Mouse (Mus musculus) activated CD4-positive, CD25-positive, alpha-beta regulatory T cell, adult 4 months (primary cell): ENCODE measurements around the gene Gm20388. TPM values are rescaled to one million over a fixed set of nuclear protein-coding genes. Genes with fewer than 3 reads are reported as not detected.

Source experiments
- ATAC-seq: one replicate; pipeline ENCODE4 v1.8.0; 2017
- polyA plus RNA-seq, 2 experiments: library from polyadenylated mRNA; unstranded; fragments of 100-300 nt; shearing (Covaris generic); gene quantifications; one replicate each; pipeline ENCODE4 v1.2.1; 2017

The Gm20388 gene
- polyA plus RNA-seq, 2 experiments from 2014 or later: 9.9 to 12.3 TPM

GRCm38 (mm10) chr8:122160165-122160564 is 2249.5 kb downstream of the Gm20388 start:
- ATAC-seq: no peak

DNA sequence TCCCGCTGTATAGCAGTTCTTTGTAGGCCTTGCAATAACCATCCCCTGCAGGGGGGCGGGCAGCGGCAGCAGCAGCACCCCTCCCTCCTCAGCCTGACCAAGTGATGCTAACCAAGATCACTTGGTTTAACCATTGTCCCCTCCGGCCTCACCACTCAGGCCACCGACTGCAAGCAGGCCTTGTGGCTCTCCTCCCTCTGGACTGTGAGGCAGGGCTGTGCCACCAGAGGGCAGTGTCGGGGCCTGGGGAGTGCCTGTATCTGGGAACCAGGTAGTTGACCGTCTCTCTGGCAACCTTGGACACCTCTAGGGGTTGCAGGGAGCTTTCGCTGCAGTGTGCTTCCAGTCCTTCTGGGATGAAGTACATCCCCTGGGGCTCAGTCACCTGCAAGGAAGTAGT is 2252.4 kb downstream of the Gm20388 start:
- ATAC-seq: no peak

DNA sequence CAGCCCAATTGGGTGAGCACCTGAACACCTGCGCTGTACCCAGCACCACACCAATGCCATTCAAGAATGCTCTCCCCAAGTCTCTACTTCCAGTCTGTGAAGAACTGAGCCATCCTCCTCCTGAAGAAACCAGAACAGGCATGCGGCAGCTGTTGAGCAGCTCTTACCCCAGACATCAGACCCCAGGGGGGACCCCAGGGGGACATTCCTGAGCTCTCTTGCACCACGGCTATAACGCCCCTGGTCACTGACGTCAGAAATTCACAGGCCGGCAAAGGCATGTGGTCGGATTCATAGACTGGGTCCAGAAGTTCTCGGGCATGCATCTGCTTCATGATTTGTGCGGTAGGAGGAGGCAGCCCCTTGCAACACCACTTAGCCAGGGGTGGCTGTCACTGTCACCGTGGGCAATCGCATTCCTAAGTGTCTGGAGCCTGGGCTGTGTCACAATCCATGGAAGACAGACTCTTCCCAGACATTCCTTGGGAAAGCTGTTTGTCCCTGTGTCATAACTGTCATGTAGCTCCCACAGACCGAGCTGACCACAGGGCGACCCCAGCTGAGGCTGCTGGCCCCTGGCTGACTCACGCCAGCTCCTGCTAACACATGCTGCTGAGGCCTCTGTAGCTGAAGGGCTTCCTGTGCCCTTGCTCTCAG is 2256.7 kb downstream of the Gm20388 start:
- ATAC-seq: no peak

GRCm38 (mm10) chr8:122169446-122169845 is 2258.8 kb downstream of the Gm20388 start:
- no peak for ATAC-seq

DNA sequence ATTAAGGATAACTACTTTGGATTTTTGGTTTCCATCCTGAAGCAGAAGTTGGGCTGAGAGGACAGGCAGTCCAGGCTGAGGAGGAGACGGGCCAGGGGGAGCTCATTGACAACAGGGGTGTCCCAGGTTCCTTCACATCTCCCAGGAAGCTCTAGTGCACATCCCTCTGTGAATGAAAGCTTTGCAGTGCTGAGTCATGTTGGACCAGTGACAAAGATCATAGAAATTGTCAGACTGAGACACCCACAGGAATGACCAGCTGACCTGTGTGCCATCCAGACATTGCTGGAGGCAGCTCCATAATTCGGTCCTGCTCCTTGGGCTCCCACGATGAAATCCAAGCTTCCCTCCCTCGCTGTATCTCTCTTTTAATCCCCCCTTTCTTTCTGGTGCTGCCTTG is 2261.2 kb downstream of the Gm20388 start:
- no peak for ATAC-seq

DNA sequence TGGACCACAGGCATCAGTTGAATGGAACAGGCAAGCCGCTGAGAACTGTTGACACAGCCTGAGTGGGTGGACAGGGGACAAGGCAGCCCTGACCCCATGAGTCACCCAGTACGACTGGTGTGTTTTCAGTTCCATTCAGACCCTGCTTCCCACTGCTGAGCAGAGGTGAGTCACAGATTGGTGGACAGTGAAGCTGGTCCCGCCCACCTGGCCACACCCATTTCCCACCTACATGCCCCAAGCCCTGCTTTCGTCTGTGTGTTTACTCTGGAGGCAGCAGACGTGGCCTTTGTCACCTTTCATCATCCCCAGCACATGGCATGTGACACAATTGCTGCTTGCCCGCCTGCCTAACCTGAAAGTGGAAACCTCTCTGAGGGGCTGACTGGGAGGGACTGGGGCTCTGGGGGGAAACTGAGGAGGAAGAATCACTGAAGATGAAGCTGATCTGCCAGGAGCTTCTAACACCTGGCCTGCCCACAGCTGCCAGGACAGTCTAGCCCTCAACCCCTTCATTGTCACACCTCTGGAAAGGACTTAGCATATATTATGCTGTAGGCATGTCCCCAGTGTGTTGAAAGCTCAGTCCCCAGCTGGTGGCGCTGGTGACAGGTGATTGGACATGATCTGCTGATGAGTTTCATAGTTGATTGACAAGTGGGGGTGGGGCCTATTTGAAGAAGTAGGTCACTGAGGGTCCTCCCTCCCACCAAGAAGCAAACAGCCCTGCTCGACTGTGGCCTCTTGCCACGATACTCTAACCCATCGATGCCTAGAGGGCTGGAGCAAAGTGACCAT is 2263.7 kb downstream of the Gm20388 start:
- no peak for ATAC-seq

DNA sequence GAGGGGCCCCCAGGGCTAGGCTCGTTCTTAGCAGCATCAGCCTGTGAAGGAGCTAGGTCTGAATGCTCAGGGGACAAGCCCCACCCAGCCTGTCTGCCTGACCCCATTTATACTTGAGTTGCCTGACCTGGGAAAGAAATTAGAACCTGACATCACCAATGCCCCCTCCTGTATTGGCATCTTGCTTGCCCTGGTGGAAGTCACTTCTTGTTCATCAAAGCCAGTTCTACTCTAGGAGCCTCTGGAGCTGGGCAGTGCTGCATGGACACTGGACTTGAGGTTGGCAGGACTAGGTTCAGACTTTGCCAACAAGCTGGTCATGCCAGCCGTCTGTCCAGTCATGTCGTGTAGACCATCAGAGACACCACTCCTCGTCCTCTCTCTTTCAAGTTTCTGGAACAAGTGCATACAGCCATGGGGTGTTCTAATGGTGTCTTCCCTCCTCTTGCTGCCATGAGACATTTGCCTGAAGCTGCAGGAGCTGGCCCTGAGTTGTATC is 2267.8 kb downstream of the Gm20388 start:
- ATAC-seq: no peak

DNA sequence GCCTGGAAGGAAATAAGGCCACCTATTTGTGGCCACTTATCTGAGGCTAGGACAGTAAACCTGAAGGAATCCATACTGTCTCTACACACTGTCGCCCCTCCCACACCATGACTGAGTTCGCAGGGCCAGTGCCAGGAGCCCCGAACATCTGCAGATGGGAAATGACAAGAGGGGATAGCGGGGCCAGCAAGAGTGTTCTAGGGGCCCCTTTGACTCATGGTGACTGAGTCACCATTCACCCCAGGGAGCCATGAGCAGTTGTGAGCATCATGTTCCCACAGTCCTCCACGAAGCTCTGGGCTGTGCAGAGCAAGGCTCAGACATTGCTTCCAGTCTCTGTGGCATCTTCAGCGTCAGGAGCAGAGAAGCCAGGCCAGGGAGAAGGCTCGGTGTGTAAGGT is 2268.7 kb downstream of the Gm20388 start:
- no peak for ATAC-seq

DNA sequence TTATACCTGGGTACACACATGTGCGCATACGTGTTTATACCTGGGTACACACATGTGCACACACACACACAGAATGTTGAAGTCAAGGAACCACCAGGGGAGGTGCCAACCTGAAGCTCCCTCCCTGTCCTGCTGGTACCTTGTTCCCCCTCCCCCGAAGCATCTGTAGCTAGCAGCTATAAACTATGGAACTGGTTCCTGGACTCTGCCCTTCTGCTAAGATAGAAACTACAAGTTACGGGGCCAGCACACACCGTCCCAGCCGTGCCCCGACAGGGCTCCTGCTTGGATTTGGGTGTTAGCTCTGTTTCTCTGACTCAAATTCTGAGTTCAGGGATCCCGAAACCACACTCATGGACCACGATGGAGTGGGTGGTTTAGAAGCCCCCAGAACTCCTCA is 2269.5 kb downstream of the Gm20388 start:
- no peak for ATAC-seq

DNA sequence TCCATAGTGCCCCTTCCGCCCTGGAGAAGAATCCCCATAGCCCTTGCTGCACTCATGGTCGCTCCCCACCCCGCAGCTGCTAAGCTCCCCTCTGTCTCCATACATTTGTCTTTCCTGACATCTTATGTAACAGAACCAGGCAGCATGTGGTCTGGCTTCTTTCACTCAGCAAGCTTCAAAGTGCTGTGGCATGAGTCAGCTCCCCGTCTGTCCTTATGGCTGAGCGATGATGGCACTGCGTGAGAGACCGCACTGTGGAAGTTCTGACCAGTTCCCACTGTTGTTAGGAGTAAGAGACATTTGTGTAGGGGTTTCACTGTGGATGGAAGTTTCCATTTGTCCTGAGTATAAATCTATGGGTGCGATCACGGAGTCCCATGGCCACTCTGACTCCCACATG is 2270.8 kb downstream of the Gm20388 start:
- no peak for ATAC-seq

GRCm38 (mm10) chr8:122181991-122182390 is 2271.3 kb downstream of the Gm20388 start:
- no peak for ATAC-seq

DNA sequence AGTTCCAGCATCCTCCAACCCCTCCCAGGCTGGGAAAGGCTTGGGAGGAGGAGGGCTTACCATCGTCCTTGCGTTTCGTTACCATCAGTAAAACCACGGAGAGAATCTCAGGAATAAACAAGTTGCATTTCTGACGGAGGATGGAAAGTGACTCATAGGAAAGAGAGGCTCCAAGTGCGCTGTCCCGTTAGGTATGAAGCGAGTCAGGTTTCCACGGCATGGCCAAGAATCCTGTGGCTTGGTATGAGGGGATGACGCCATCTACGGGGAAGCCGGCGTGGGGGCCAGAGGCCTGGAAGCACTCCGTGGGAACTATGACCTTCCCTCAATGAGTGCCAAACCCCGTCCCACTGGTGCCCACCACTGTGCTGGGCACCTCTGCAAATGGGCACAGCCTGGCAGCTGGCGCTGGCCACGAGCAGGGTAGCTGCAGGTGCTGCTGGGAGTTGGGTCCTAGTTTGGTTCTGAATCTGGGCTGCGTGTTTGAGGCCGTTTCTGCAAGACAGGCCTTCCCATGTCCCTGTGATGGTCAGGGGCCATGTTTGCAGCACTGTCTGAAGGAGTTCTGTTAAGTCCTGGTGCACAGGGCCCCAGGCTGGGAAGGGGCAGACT is 2275.8 kb downstream of the Gm20388 start:
- ATAC-seq: no peak

- ATAC-seq: no peak
These were observed 2276.6 kb downstream of the Gm20388 start for GRCm38 (mm10) chr8:122187271-122187670.

GRCm38 (mm10) chr8:122190349-122191053 is 2279.9 kb downstream of the Gm20388 start:
- no peak for ATAC-seq

GRCm38 (mm10) chr8:122191054-122191376 is 2280.4 kb downstream of the Gm20388 start:
- ATAC-seq: no peak

DNA sequence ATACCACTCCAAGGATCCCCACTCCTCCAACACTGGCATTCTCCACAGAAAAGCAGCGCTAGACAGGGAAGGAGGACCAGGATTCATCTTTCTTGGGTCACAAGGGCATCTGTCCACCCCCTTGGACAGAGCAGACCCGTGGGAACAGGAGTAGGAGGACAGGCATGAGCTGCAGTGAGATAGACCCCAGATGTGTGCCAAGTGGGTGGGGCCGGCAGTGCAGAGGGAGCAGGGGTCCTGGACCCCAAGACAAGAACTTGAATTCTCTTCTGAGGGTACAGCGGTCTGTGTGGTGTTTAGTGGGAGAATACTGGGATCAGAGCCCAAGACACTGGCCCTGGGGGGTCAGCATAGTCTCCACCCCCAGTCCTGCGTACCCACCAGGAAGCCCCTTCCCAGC is 2282.1 kb downstream of the Gm20388 start:
- ATAC-seq: no peak

GRCm38 (mm10) chr8:122193521-122193920 is 2282.9 kb downstream of the Gm20388 start:
- no peak for ATAC-seq

DNA sequence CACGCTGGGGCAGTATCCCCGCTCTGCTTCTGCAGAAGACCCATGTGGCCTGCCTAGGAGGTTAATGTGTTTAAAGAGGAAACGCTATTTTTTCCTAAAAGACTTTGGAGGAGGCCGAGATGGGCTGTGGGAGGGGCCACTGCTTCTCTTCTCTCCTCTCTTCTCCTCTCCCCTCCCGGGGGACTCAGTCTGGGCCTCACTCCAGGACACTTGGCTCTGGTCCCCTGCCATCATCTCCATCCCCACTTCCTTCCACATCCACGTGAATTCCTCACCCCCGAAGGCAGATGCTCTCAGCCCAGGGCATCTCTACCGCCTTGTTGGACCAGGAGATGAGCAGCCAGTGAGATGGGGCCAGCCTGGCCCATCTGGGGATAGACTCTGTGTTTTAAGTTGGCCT is 2283.8 kb downstream of the Gm20388 start:
- no peak for ATAC-seq

DNA sequence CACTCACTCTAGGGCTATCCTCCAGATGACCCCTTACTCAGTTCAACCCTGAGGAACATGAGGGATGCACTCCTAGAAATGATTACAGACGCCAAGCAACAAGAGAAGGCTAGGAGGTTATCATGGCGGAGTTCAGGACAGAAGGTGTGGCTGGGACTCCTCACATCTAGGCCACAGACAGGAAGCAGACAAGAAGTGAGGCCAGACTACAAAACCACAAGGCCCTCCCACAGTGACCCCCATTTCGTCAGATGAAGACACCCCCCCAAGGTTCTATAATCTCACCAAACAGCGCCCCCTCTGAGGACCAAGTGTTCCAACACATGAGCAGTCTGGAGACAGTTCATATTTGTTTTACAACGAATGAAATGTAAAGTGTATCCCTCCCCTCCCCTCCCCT is 2286.7 kb downstream of the Gm20388 start:
- no peak for ATAC-seq

DNA sequence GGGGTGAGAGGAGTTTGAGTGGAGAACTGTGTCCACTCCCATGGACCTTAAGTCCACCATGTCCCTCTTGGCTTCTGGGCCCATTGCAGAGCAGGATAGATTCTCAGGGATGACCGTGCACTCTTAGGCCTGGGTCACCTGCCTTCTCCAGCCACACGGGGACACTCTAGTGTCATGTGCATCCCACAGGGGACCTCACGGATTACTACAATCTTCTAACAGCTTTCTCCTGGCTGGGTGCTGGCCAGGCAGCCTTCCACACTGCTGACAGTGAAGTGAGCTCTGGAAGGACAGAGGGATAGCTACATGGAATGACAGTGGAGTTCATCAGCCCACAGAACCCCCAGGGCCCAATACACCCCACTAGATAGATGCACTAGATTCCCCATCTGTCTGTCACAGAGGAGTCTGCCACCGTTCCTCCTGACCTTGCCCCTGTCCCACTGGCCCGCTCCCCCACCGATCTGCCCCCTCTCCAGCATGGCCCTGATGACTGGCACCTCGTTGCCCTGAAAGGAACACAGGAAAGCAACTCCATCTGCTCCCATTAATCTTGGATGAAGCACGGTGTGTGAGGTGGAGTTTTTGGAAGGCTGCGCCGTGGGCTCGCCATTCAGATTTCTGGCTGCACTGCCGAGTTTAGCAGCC is 2287.9 kb downstream of the Gm20388 start:
- no peak for ATAC-seq

GRCm38 (mm10) chr8:122199191-122199590 is 2288.6 kb downstream of the Gm20388 start:
- no peak for ATAC-seq

DNA sequence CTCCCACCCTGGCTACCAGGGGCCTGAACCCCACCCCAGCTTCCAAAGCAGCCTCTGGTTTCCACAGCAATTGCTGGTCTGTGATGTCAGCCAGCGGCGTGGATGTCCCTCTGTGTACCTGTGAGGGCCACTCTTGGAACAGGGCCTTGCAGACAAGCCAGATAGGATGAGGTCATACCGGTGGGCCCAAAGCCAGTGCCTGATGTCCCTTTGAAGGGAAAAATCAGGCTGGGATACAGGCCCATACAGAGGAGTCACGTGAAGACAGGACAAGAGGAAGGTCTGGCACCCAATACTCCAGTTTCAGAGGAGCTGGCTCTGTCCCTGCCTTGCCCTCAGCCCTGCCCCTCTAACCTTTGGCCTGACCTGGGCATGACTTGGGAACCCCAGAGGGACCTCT is 2289.2 kb downstream of the Gm20388 start:
- ATAC-seq: no peak

GRCm38 (mm10) chr8:122211591-122211990 is 2300.9 kb downstream of the Gm20388 start:
- ATAC-seq: no peak
